Mouse (Mus musculus): ENCODE measurements at regions not wholly inside any gene's neighbourhood (a gene's known extent, or its start where the extent isn't known, plus 50 kb on each side); places are given as distances from the start of the nearest gene placed in this dataset.

- DNase-seq, result no peak
Measured at GRCm38 (mm10) chr13:35388380-35388779, 271.3 kb upstream of the Cdyl start.

GRCm38 (mm10) chr13:35389781-35390525 is 269.7 kb upstream of the Cdyl start:
- no peak for DNase-seq

- DNase-seq, result no peak
Measured at GRCm38 (mm10) chr13:35390526-35390880, 269.1 kb upstream of the Cdyl start.

- no peak for DNase-seq
Measured at GRCm38 (mm10) chr13:35392167-35392566, 267.5 kb upstream of the Cdyl start.

- DNase-seq, result no peak
Measured at GRCm38 (mm10) chr13:35395192-35395591, 264.4 kb upstream of the Cdyl start.

GRCm38 (mm10) chr13:35395630-35396029 is 264.0 kb upstream of the Cdyl start:
- no peak for DNase-seq

GRCm38 (mm10) chr13:35397166-35397565 is 262.5 kb upstream of the Cdyl start:
- DNase-seq, result no peak

GRCm38 (mm10) chr13:35398192-35398591 is 261.4 kb upstream of the Cdyl start:
- DNase-seq, result no peak

- DNase-seq, result no peak
Measured at GRCm38 (mm10) chr13:35402856-35403255, 256.8 kb upstream of the Cdyl start.

GRCm38 (mm10) chr13:35404428-35404827 is 255.2 kb upstream of the Cdyl start:
- DNase-seq, result no peak

- DNase-seq, result no peak
Measured at GRCm38 (mm10) chr13:35405384-35405783, 254.2 kb upstream of the Cdyl start.

GRCm38 (mm10) chr13:35417500-35417899 is 242.1 kb upstream of the Cdyl start:
- no peak for DNase-seq

GRCm38 (mm10) chr13:35420076-35420475 is 239.6 kb upstream of the Cdyl start:
- no peak for DNase-seq

GRCm38 (mm10) chr13:35426061-35426460 is 233.6 kb upstream of the Cdyl start:
- no peak for DNase-seq

GRCm38 (mm10) chr13:35435173-35435572 is 224.5 kb upstream of the Cdyl start:
- no peak for DNase-seq

- DNase-seq, result no peak
Measured at GRCm38 (mm10) chr13:35447661-35448060, 212.0 kb upstream of the Cdyl start.

- no peak for DNase-seq
Measured at GRCm38 (mm10) chr13:35452420-35452819, 207.2 kb upstream of the Cdyl start.

- DNase-seq, result no peak
Measured at GRCm38 (mm10) chr13:35453222-35453914, 206.3 kb upstream of the Cdyl start.

GRCm38 (mm10) chr13:35460051-35460450 is 199.6 kb upstream of the Cdyl start:
- DNase-seq, result no peak

- DNase-seq, result no peak
Measured at GRCm38 (mm10) chr13:35463231-35463630, 196.4 kb upstream of the Cdyl start.

GRCm38 (mm10) chr13:35463850-35464249 is 195.8 kb upstream of the Cdyl start:
- no peak for DNase-seq

GRCm38 (mm10) chr13:35469361-35470198 is 190.1 kb upstream of the Cdyl start:
- DNase-seq, result peak; percentile 20

GRCm38 (mm10) chr13:35478226-35478625 is 181.4 kb upstream of the Cdyl start:
- no peak for DNase-seq

- no peak for DNase-seq
Measured at GRCm38 (mm10) chr13:35482340-35482739, 177.3 kb upstream of the Cdyl start.
